Mouse (Mus musculus) bone marrow, adult 2 months (tissue): Measurements from ENCODE around the gene Comtd1.

Experiments used
- CTCF ChIP-seq: fragments of 200-500 bp; IDR thresholded peaks from 2 replicates; pipeline ENCODE4 v1.5.1; 2011; ENCODE audit warnings: low read length, control low read depth; ENCODE audit not compliant: control insufficient read depth, insufficient read depth
- POLR2A ChIP-seq: fragments of 200-500 bp; IDR thresholded peaks from 2 replicates; pipeline ENCODE4 v1.6.1; 2011; ENCODE audit warnings: low read depth, mild to moderate bottlenecking, control low read depth, low read length, borderline replicate concordance; ENCODE audit not compliant: control insufficient read depth

DNA sequence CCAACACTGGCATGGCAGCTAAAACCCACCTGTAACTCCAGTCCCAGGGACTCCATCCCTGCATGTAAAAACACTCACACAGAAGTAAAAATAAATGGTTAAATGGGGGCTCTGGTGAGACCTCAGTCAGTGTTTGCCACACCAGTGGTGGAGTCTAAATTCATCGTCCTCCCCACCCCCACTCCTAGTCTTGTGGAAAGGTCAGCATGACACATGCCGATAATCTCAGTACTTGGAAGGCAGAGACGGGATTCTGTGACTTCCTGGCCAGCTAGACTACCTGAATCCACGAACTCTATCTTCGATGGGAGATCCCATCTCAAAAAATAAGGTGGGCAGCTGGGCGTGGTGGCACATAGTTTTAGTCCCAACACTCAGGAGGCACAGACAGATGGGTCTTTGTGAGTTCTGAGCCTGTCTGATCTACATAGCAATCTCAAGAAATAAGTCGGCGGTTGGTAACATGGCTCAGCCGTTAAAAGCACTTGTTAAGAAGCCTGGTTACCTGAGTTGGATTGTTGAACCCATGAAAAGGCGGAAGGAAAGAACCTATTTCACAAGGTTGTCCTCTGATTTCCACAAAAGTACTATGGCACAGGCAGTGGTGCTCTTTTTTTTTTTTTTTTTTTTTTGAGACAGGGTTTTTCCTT is 36.9 kb downstream of the Comtd1 start:
- no peak for TF ChIP-seq CTCF
- no peak for TF ChIP-seq POLR2A
